Mouse (Mus musculus) embryonic facial prominence, embryonic 14.5 days (tissue): ENCODE data around the gene Keap1. TPM values are rescaled to one million over a fixed set of nuclear protein-coding genes. Genes with fewer than 3 reads are reported as not detected.
A peak's percentile ranks its signal among the peaks of the same experiment; 100 is the strongest.

Experiments
- ATAC-seq: fragments of 200-750 bp; cut with Nextera tagmentation; 2 replicates; pipeline ENCODE4 v1.8.0; 2017; ENCODE audit warnings: low read depth, moderate number of reproducible peaks, moderate TSS enrichment
- DNase-seq: peaks from one replicate; pipeline ENCODE4 v3.0.0-alpha.2; 2015; ENCODE audit warnings: low spot score
- H3K27ac ChIP-seq: fragments of 300-500 bp; sonication (generic); replicated peaks from 2 replicates; pipeline ENCODE4 v1.5.1; 2014; ENCODE audit warnings: low read depth, mild to moderate bottlenecking, low read length, moderate library complexity
- H3K27me3 ChIP-seq: fragments of 300-500 bp; sonication (generic); replicated peaks from 2 replicates; pipeline ENCODE4 v1.6.1; 2014; ENCODE audit warnings: low read length; ENCODE audit not compliant: control insufficient read depth, insufficient read depth
- H3K36me3 ChIP-seq: fragments of 300-500 bp; sonication (generic); 2 replicates; pipeline ENCODE4 v1.6.1; 2014; ENCODE audit warnings: low read length, mixed read lengths; ENCODE audit not compliant: control insufficient read depth, insufficient read depth
- H3K4me1 ChIP-seq: fragments of 300-500 bp; sonication (generic); 2 replicates; pipeline ENCODE4 v1.6.1; 2014; ENCODE audit warnings: antibody characterized with exemption, low read length; ENCODE audit not compliant: control insufficient read depth, insufficient read depth
- H3K4me2 ChIP-seq: fragments of 300-500 bp; sonication (generic); 2 replicates; pipeline ENCODE4 v1.6.1; 2014; ENCODE audit warnings: low read depth, mild to moderate bottlenecking, low read length, moderate library complexity, mixed read lengths
- H3K4me3 ChIP-seq: fragments of 300-500 bp; sonication (generic); 2 replicates; pipeline ENCODE4 v1.5.1; 2014; ENCODE audit warnings: low read depth, mild to moderate bottlenecking, low read length
- H3K9ac ChIP-seq: fragments of 300-500 bp; sonication (generic); 2 replicates; pipeline ENCODE4 v1.6.1; 2014; ENCODE audit warnings: low read depth, mild to moderate bottlenecking, low read length, moderate library complexity, mixed read lengths
- H3K9me3 ChIP-seq: fragments of 300-500 bp; sonication (generic); 2 replicates; pipeline ENCODE4 v1.6.1; 2016; ENCODE audit warnings: low read length; ENCODE audit not compliant: control insufficient read depth
- WGBS: fragments of 180-500 bp; shearing (Covaris S2); extraction: QIAGEN DNeasy Blood & Tissue Kit; methylation state at CpG from one replicate; pipeline ENCODE4 v1.1.7; 2014; 5-methylcytosine and 5-hydroxymethylcytosine counted together
- polyA plus RNA-seq: library from polyadenylated mRNA; unstranded; fragments of >200 nt; fragmentation: Nextera tagmentation; extraction: Ambion mirVana; gene quantifications from 2 replicates; pipeline ENCODE4 v1.2.1, GENCODE M21; 2014

Gene Keap1
- polyA plus RNA-seq: 43.0 and 49.6 TPM in 2 replicates

GRCm38 (mm10) chr9:21238733-21239464, at the start of gene Keap1:
TSS of gene Keap1 (minus strand) at chr9:21239361.
- Histone ChIP-seq H3K4me1 (peaks cover 11% of the 10 kb centered on the region), H3K4me2 (peak within 1 kb of the TSS; percentile 64), H3K9ac (peak within 1 kb of the TSS; percentile 98), H3K27me3 (peaks cover 23% of the 10 kb centered on the region), H3K9me3 (0 out of 2 replicates have a peak, but pooled peaks cover 4% of the 10 kb centered on the region), H3K27ac (peak within 1 kb of the TSS; percentile 92), H3K4me3 (peak within 1 kb of the TSS; percentile 97), H3K36me3 (peaks cover 30% of the 10 kb centered on the region)
- DNase-seq: peak; percentile 88
- peak; percentile 89 for ATAC-seq
- under 1% methylated on average over 21 of the region's 90 CpGs for WGBS

- WGBS: 76% methylated on average over 13 of the region's 13 CpGs
- peaks cover 23% of the 10 kb centered on the region for H3K4me1 ChIP-seq
- peak; percentile 58 for DNase-seq
- no peak for ATAC-seq
- no peaks in the 10 kb centered on the region for H3K9me3 ChIP-seq
- peak overlapping the region; percentile 72 for H3K4me3 ChIP-seq
- peaks cover 20% of the 10 kb centered on the region for H3K36me3 ChIP-seq
- H3K27me3 ChIP-seq: no peaks in the 10 kb centered on the region
- peak overlapping the region; percentile 56 for H3K9ac ChIP-seq
- peak overlapping the region; percentile 78 for H3K27ac ChIP-seq
- peak overlapping the region; percentile 70 for H3K4me2 ChIP-seq
These were observed 49.5 kb upstream of the Keap1 start for GRCm38 (mm10) chr9:21288404-21289336.

- ATAC-seq: peak; percentile 75
- peak; percentile 100 for DNase-seq
- Histone ChIP-seq H3K27ac (peak within 1 kb of the TSS; percentile 85), H3K36me3 (peaks cover 23% of the 10 kb centered on the region), H3K9me3 (no peaks in the 10 kb centered on the region), H3K4me3 (peak within 1 kb of the TSS; percentile 72), H3K4me1 (peaks cover 23% of the 10 kb centered on the region), H3K4me2 (peak within 1 kb of the TSS; percentile 70), H3K27me3 (no peaks in the 10 kb centered on the region), H3K9ac (peak within 1 kb of the TSS; percentile 75)
- under 1% methylated on average over 56 of the region's 59 CpGs for WGBS
These were observed 48.6 kb upstream of the Keap1 start, which contains the start of gene Kri1 for GRCm38 (mm10) chr9:21287571-21288402. TSS of gene Kri1 (minus strand) at chr9:21287969.

GRCm38 (mm10) chr9:21286753-21287152, 47.6 kb upstream of the Keap1 start:
- no peak overlapping the region for H3K27ac ChIP-seq
- 56% methylated on average over 3 of the region's 3 CpGs for WGBS
- H3K4me2 ChIP-seq: peak overlapping the region; percentile 70
- H3K4me1 ChIP-seq: peaks cover 23% of the 10 kb centered on the region
- DNase-seq (no peak), ATAC-seq (no peak)
- H3K9me3 ChIP-seq: no peaks in the 10 kb centered on the region
- H3K9ac ChIP-seq: peak overlapping the region; percentile 75
- H3K36me3 ChIP-seq: peaks cover 33% of the 10 kb centered on the region
- peak overlapping the region; percentile 72 for H3K4me3 ChIP-seq
- no peaks in the 10 kb centered on the region for H3K27me3 ChIP-seq

GRCm38 (mm10) chr9:21283994-21284393, 44.8 kb upstream of the Keap1 start:
- Histone ChIP-seq H3K4me1 (peaks cover 14% of the 10 kb centered on the region), H3K27me3 (no peaks in the 10 kb centered on the region), H3K9ac (no peak overlapping the region), H3K4me3 (no peak overlapping the region), H3K36me3 (peaks cover 60% of the 10 kb centered on the region), H3K9me3 (no peaks in the 10 kb centered on the region), H3K27ac (no peak overlapping the region), H3K4me2 (no peak overlapping the region)
- DNase-seq: no peak
- 86% methylated on average over 3 of the region's 3 CpGs for WGBS
- ATAC-seq: no peak

GRCm38 (mm10) chr9:21283591-21283990, 44.4 kb upstream of the Keap1 start:
- 90% methylated on average over 5 of the region's 5 CpGs for WGBS

GRCm38 (mm10) chr9:21277776-21278175, 38.6 kb upstream of the Keap1 start:
- no peak overlapping the region for H3K4me3 ChIP-seq
- no peak overlapping the region for H3K27ac ChIP-seq
- H3K9ac ChIP-seq: no peak overlapping the region
- DNase-seq (no peak), ATAC-seq (no peak)
- 89% methylated on average over 5 of the region's 5 CpGs for WGBS
- H3K27me3 ChIP-seq: no peaks in the 10 kb centered on the region
- H3K9me3 ChIP-seq: no peaks in the 10 kb centered on the region
- H3K4me1 ChIP-seq: no peaks in the 10 kb centered on the region
- no peak overlapping the region for H3K4me2 ChIP-seq
- H3K36me3 ChIP-seq: peaks cover 97% of the 10 kb centered on the region

More at GRCm38 (mm10) chr9:21283591-21283990, 44.4 kb upstream of the Keap1 start:
- H3K36me3 ChIP-seq: peaks cover 64% of the 10 kb centered on the region
- ATAC-seq (no peak), DNase-seq (no peak)
- H3K27me3 ChIP-seq: no peaks in the 10 kb centered on the region
- no peak overlapping the region for H3K9ac ChIP-seq
- no peak overlapping the region for H3K27ac ChIP-seq
- peaks cover 11% of the 10 kb centered on the region for H3K4me1 ChIP-seq
- no peaks in the 10 kb centered on the region for H3K9me3 ChIP-seq
- no peak overlapping the region for H3K4me2 ChIP-seq
- H3K4me3 ChIP-seq: no peak overlapping the region

GRCm38 (mm10) chr9:21276307-21276706, 37.1 kb upstream of the Keap1 start:
- H3K9ac ChIP-seq: no peak overlapping the region
- WGBS: 89% methylated on average over 8 of the region's 8 CpGs
- H3K9me3 ChIP-seq: no peaks in the 10 kb centered on the region
- ATAC-seq (0 out of 2 replicates have a peak, but pooled peaks have one; percentile 10), DNase-seq (no peak)
- H3K4me1 ChIP-seq: no peaks in the 10 kb centered on the region
- H3K4me2 ChIP-seq: no peak overlapping the region
- H3K27me3 ChIP-seq: no peaks in the 10 kb centered on the region
- H3K4me3 ChIP-seq: no peak overlapping the region
- H3K27ac ChIP-seq: no peak overlapping the region
- peaks cover 98% of the 10 kb centered on the region for H3K36me3 ChIP-seq
